In genomic region chr5:58599876-58600275, GRCm38 (mm10) we compare ENCODE assay signal across 29 mouse cellular contexts.
A peak's percentile ranks its signal among the peaks of the same experiment; 100 is the strongest.
DNase-seq lines count a peak whose midpoint lies in the region; ATAC-seq and TF ChIP-seq lines count a peak whose summit lies in the region.
"Had no signal": no experiment of that assay in that cellular context is flagged by ENCODE, and none has a peak within 500 bp of the region (broad histone marks: within the 10 kb centered on the region; RNA-seq: fewer than 3 reads in every experiment).

No protein-coding gene starts in this region.

- H3K9me3 ChIP-seq in hindbrain, postnatal 0 days (ENCODE audit: low read length): no peaks in the 10 kb centered on the region
- H3K9me3 ChIP-seq in hindbrain, embryonic 10.5 days: no peaks in the 10 kb centered on the region
- no peaks in the 10 kb centered on the region for H3K9me3 ChIP-seq in midbrain, embryonic 11.5 days (ENCODE audit: control insufficient read depth, low read length)
- H3K9me3 ChIP-seq: embryonic facial prominence, embryonic 12.5 days; embryonic facial prominence, embryonic 15.5 days; forebrain, embryonic 10.5 days; forebrain, embryonic 13.5 days; G1E; heart, embryonic 15.5 days had no signal

- no peak overlapping the region for H3K9ac ChIP-seq in hindbrain, postnatal 0 days (replicated peaks; ENCODE audit: low read length)
- no peak overlapping the region for H3K9ac ChIP-seq in midbrain, embryonic 11.5 days (ENCODE audit: low read length)
- H3K9ac ChIP-seq: embryonic facial prominence, embryonic 12.5 days; embryonic facial prominence, embryonic 15.5 days; forebrain, embryonic 13.5 days; heart, embryonic 15.5 days; hindbrain, embryonic 14.5 days had no signal

- ATAC-seq in hindbrain, postnatal 0 days: no peak
- no peak for ATAC-seq in midbrain, embryonic 11.5 days (ENCODE audit: low FRiP score)
- ATAC-seq: activated CD4-positive, CD25-positive, alpha-beta regulatory T cell, adult 4 months; forebrain, embryonic 13.5 days; forebrain, embryonic 16.5 days; intestine, postnatal 0 days had no signal

- 65% methylated on average over 1 of the region's 1 CpGs for WGBS in hindbrain, postnatal 0 days
- WGBS in hindbrain, embryonic 10.5 days: 81% methylated on average over 1 of the region's 1 CpGs
- 80% methylated on average over 1 of the region's 1 CpGs for WGBS in midbrain, embryonic 11.5 days

- H3K4me2 ChIP-seq in hindbrain, postnatal 0 days (ENCODE audit: low read depth, low read length): no peak overlapping the region
- no peak overlapping the region for H3K4me2 ChIP-seq in midbrain, embryonic 11.5 days
- H3K4me2 ChIP-seq: embryonic facial prominence, embryonic 12.5 days; embryonic facial prominence, embryonic 15.5 days; forebrain, embryonic 13.5 days; heart, embryonic 11.5 days; heart, embryonic 15.5 days; hindbrain, embryonic 14.5 days had no signal

- DNase-seq in hindbrain, postnatal 0 days (ENCODE audit: low spot score): peak; percentile 4
- DNase-seq in hindbrain, embryonic 10.5 days (ENCODE audit: low spot score): no peak
- peak; percentile 60 for DNase-seq in Muller cell, postnatal 12 days (ENCODE audit: inconsistent ontology term)
- DNase-seq in fibroblast of lung, adult 2 months (ENCODE audit: low read depth): peak; percentile 41
- no peak for DNase-seq in cerebellum, postnatal 36 days
- DNase-seq in midbrain, embryonic 11.5 days (ENCODE audit: low spot score, missing footprints): no peak
- DNase-seq: adrenal gland, adult 8-10 months; adrenal gland, postnatal 25 days; cerebellum, adult 18-20 months; cerebellum, adult 9-10 months; cerebellum, postnatal 14 days; gastrocnemius, postnatal 10 days; gastrocnemius, postnatal 36 days; heart, adult 11 months; heart, postnatal 10 days; heart, postnatal 36 days; kidney, adult 2 months had no signal

- H3K4me3 ChIP-seq in hindbrain, postnatal 0 days (ENCODE audit: low read length): no peak overlapping the region
- H3K4me3 ChIP-seq in hindbrain, embryonic 10.5 days: no peak overlapping the region
- H3K4me3 ChIP-seq in midbrain, embryonic 11.5 days (ENCODE audit: low read depth, low read length): no peak overlapping the region
- H3K4me3 ChIP-seq: embryonic facial prominence, embryonic 12.5 days; embryonic facial prominence, embryonic 15.5 days; erythroblast, embryonic 14.5 days; forebrain, embryonic 10.5 days; forebrain, embryonic 13.5 days; heart, embryonic 15.5 days had no signal

- H3K27ac ChIP-seq in hindbrain, postnatal 0 days: no peak overlapping the region
- H3K27ac ChIP-seq in hindbrain, embryonic 10.5 days: no peak overlapping the region
- no peak overlapping the region for H3K27ac ChIP-seq in midbrain, embryonic 11.5 days (ENCODE audit: low read depth, low read length)
- H3K27ac ChIP-seq: embryonic facial prominence, embryonic 12.5 days; embryonic facial prominence, embryonic 15.5 days; forebrain, embryonic 10.5 days; forebrain, embryonic 13.5 days; heart, embryonic 15.5 days; hindbrain, embryonic 14.5 days had no signal

- no peak for TF ChIP-seq CTCF in hindbrain, postnatal 0 days (IDR thresholded peaks at IDR 0.05; ENCODE audit: low read depth)

- H3K4me1 ChIP-seq in hindbrain, postnatal 0 days (ENCODE audit: insufficient read depth, low read length): no peaks in the 10 kb centered on the region
- no peaks in the 10 kb centered on the region for H3K4me1 ChIP-seq in hindbrain, embryonic 10.5 days (replicated peaks)
- no peaks in the 10 kb centered on the region for H3K4me1 ChIP-seq in midbrain, embryonic 11.5 days (ENCODE audit: control insufficient read depth, insufficient read depth, low read length)
- H3K4me1 ChIP-seq: embryonic facial prominence, embryonic 12.5 days; embryonic facial prominence, embryonic 15.5 days; forebrain, embryonic 10.5 days; forebrain, embryonic 13.5 days; heart, embryonic 15.5 days had no signal

- H3K36me3 ChIP-seq in hindbrain, postnatal 0 days (ENCODE audit: insufficient read depth, low read length): no peaks in the 10 kb centered on the region
- H3K36me3 ChIP-seq in hindbrain, embryonic 10.5 days: no peaks in the 10 kb centered on the region
- no peaks in the 10 kb centered on the region for H3K36me3 ChIP-seq in midbrain, embryonic 11.5 days (ENCODE audit: control insufficient read depth, insufficient read depth, low read length)
- H3K36me3 ChIP-seq: embryonic facial prominence, embryonic 12.5 days; embryonic facial prominence, embryonic 15.5 days; forebrain, embryonic 10.5 days; G1E; heart, embryonic 15.5 days had no signal

- no peaks in the 10 kb centered on the region for H3K27me3 ChIP-seq in hindbrain, postnatal 0 days (ENCODE audit: insufficient read depth, low read length)
- H3K27me3 ChIP-seq in hindbrain, embryonic 10.5 days (ENCODE audit: insufficient read depth, poor library complexity, severe bottlenecking): no peaks in the 10 kb centered on the region
- H3K27me3 ChIP-seq in midbrain, embryonic 11.5 days (ENCODE audit: control insufficient read depth, insufficient read depth, low read length): no peaks in the 10 kb centered on the region
- H3K27me3 ChIP-seq: embryonic facial prominence, embryonic 12.5 days; embryonic facial prominence, embryonic 15.5 days; forebrain, embryonic 13.5 days; heart, embryonic 15.5 days had no signal

Comparison
In these comparisons a context has a peak if more than half of its experiments do, and no peak if none do; other contexts are left out.
1. DNase-seq: peak in hindbrain, postnatal 0 days (single experiment), Muller cell, postnatal 12 days (single experiment) and fibroblast of lung, adult 2 months (single experiment); none in hindbrain, embryonic 10.5 days (single experiment), cerebellum, postnatal 36 days (0 of 2) and midbrain, embryonic 11.5 days (single experiment).